Mouse (Mus musculus) retina, adult 2 months (tissue): ENCODE measurements around the gene Nhsl1.

Experiments
- DNase-seq: peaks from one replicate; pipeline ENCODE4 v3.0.0-alpha.2; 2012; ENCODE audit warnings: low read depth, low spot score

Nhsl1 gene

GRCm38 (mm10) chr10:18341444-18342196 is 22.8 kb downstream of the Nhsl1 start:
- DNase-seq = no peak

GRCm38 (mm10) chr10:18347231-18347630 is 28.4 kb downstream of the Nhsl1 start:
- no peak for DNase-seq

- DNase-seq = no peak
Observed at GRCm38 (mm10) chr10:18350781-18351180, 32.0 kb downstream of the Nhsl1 start.

- DNase-seq = no peak
Observed at GRCm38 (mm10) chr10:18352937-18353336, 34.2 kb downstream of the Nhsl1 start.

GRCm38 (mm10) chr10:18354103-18354502 is 35.3 kb downstream of the Nhsl1 start:
- no peak for DNase-seq

- no peak for DNase-seq
Observed at GRCm38 (mm10) chr10:18356461-18356860, 37.7 kb downstream of the Nhsl1 start.

GRCm38 (mm10) chr10:18357212-18357611 is 38.4 kb downstream of the Nhsl1 start:
- DNase-seq = no peak

- no peak for DNase-seq
Observed at GRCm38 (mm10) chr10:18358461-18358860, 39.7 kb downstream of the Nhsl1 start.

GRCm38 (mm10) chr10:18360175-18360574 is 41.4 kb downstream of the Nhsl1 start:
- no peak for DNase-seq

GRCm38 (mm10) chr10:18365432-18365831 is 46.6 kb downstream of the Nhsl1 start:
- DNase-seq = no peak

GRCm38 (mm10) chr10:18366697-18367096 is 47.9 kb downstream of the Nhsl1 start:
- no peak for DNase-seq

GRCm38 (mm10) chr10:18368111-18368510 is 49.3 kb downstream of the Nhsl1 start:
- no peak for DNase-seq

GRCm38 (mm10) chr10:18370475-18371286 is 51.9 kb downstream of the Nhsl1 start:
- no peak for DNase-seq

GRCm38 (mm10) chr10:18371866-18372265 is 53.1 kb downstream of the Nhsl1 start:
- no peak for DNase-seq

GRCm38 (mm10) chr10:18375301-18375700 is 56.5 kb downstream of the Nhsl1 start:
- DNase-seq = no peak

- DNase-seq = no peak
Observed at GRCm38 (mm10) chr10:18384766-18385165, 66.0 kb downstream of the Nhsl1 start.

GRCm38 (mm10) chr10:18386224-18386623 is 67.4 kb downstream of the Nhsl1 start:
- DNase-seq = no peak

GRCm38 (mm10) chr10:18388784-18389575 is 70.2 kb downstream of the Nhsl1 start:
- peak; percentile 20 for DNase-seq

GRCm38 (mm10) chr10:18390004-18390403 is 71.2 kb downstream of the Nhsl1 start:
- no peak for DNase-seq

- DNase-seq = no peak
Observed at GRCm38 (mm10) chr10:18391608-18392007, 72.8 kb downstream of the Nhsl1 start.

- no peak for DNase-seq
Observed at GRCm38 (mm10) chr10:18392268-18392667, 73.5 kb downstream of the Nhsl1 start.

GRCm38 (mm10) chr10:18393740-18394139 is 75.0 kb downstream of the Nhsl1 start:
- no peak for DNase-seq
